Mouse (Mus musculus): ENCODE data around the gene Eif2s1.
A peak's percentile ranks its signal among the peaks of the same experiment; 100 is the strongest.

The Eif2s1 gene

GRCm38 (mm10) chr12:78861496-78862253, at the start of gene Eif2s1, which contains the start of gene Atp6v1d:
Eif2s1 (plus strand) TSS chr12:78861819.
Atp6v1d (minus strand) TSS chr12:78861638.
- DNase-seq: peak; percentile 100

GRCm38 (mm10) chr12:78814437-78814836, 47.2 kb upstream of the Eif2s1 start:
- DNase-seq: no peak

GRCm38 (mm10) chr12:78834496-78834895, 27.1 kb upstream of the Eif2s1 start:
- no peak for DNase-seq

GRCm38 (mm10) chr12:78839906-78840305, 21.7 kb upstream of the Eif2s1 start:
- no peak for DNase-seq

GRCm38 (mm10) chr12:78842429-78842828, 19.2 kb upstream of the Eif2s1 start:
- DNase-seq: no peak

- no peak for DNase-seq
Measured at GRCm38 (mm10) chr12:78848246-78848645, 13.4 kb upstream of the Eif2s1 start.

GRCm38 (mm10) chr12:78860921-78861495, 611 bp upstream of the Eif2s1 start:
- DNase-seq: no peak

- DNase-seq: no peak
Measured at GRCm38 (mm10) chr12:78862254-78862730, 673 bp downstream of the Eif2s1 start.

- DNase-seq: no peak
Measured at GRCm38 (mm10) chr12:78865434-78865833, 3.8 kb downstream of the Eif2s1 start.

- DNase-seq: no peak
Measured at GRCm38 (mm10) chr12:78868115-78868514, 6.5 kb downstream of the Eif2s1 start.

- DNase-seq: no peak
Measured at GRCm38 (mm10) chr12:78874581-78874980, 13.0 kb downstream of the Eif2s1 start.

GRCm38 (mm10) chr12:78890062-78890461, 28.4 kb downstream of the Eif2s1 start:
- DNase-seq: no peak

- no peak for DNase-seq
Measured at GRCm38 (mm10) chr12:78891149-78891548, 29.5 kb downstream of the Eif2s1 start.

GRCm38 (mm10) chr12:78897861-78898260, 36.2 kb downstream of the Eif2s1 start:
- DNase-seq: no peak

- no peak for DNase-seq
Measured at GRCm38 (mm10) chr12:78901467-78901866, 39.8 kb downstream of the Eif2s1 start.

- no peak for DNase-seq
Measured at GRCm38 (mm10) chr12:78903313-78903712, 41.7 kb downstream of the Eif2s1 start.

GRCm38 (mm10) chr12:78904499-78904898, 42.9 kb downstream of the Eif2s1 start:
- DNase-seq: no peak

GRCm38 (mm10) chr12:78906707-78907162, 45.1 kb downstream of the Eif2s1 start, which contains the start of gene Plek2:
Plek2 (minus strand) TSS chr12:78906964.
- DNase-seq: peak; percentile 68

- no peak for DNase-seq
Measured at GRCm38 (mm10) chr12:78908081-78908605, 46.5 kb downstream of the Eif2s1 start.

- no peak for DNase-seq
Measured at GRCm38 (mm10) chr12:78910684-78911461, 49.3 kb downstream of the Eif2s1 start.

- DNase-seq: no peak
Measured at GRCm38 (mm10) chr12:78911707-78912417, 50.2 kb downstream of the Eif2s1 start.

GRCm38 (mm10) chr12:78914458-78914857, 52.8 kb downstream of the Eif2s1 start:
- DNase-seq: no peak
